Mouse (Mus musculus) kidney, adult 2 months (tissue): Measurements from ENCODE around the gene Dscam. TPM values are rescaled to one million over a fixed set of nuclear protein-coding genes. Genes with fewer than 3 reads are reported as not detected.

Source experiments
- DNase-seq: peaks from one replicate; pipeline ENCODE4 v3.0.0; 2021
- H3K27ac ChIP-seq: fragments of 200-500 bp; 2 replicates; pipeline ENCODE4 v1.5.1; 2012; ENCODE audit warnings: low read depth, low read length, control low read depth, inconsistent platforms; ENCODE audit not compliant: insufficient read depth
- H3K27me3 ChIP-seq: fragments of 200-500 bp; replicated peaks from 2 replicates; pipeline ENCODE4 v1.6.1; 2012; ENCODE audit warnings: mild to moderate bottlenecking, moderate library complexity, low read length, inconsistent platforms; ENCODE audit not compliant: control insufficient read depth, insufficient read depth
- H3K36me3 ChIP-seq: fragments of 200-500 bp; 2 replicates; pipeline ENCODE4 v1.6.1; 2012; ENCODE audit warnings: mild to moderate bottlenecking, moderate library complexity, low read length, inconsistent platforms; ENCODE audit not compliant: control insufficient read depth, insufficient read depth
- H3K4me1 ChIP-seq: fragments of 200-500 bp; 2 replicates; pipeline ENCODE4 v1.6.1; 2011; ENCODE audit warnings: low read length; ENCODE audit not compliant: control insufficient read depth, insufficient read depth
- H3K4me3 ChIP-seq: fragments of 200-500 bp; 2 replicates; pipeline ENCODE4 v1.5.1; 2011; ENCODE audit warnings: mild to moderate bottlenecking, low read depth, low read length, control low read depth; ENCODE audit not compliant: insufficient read depth
- CTCF ChIP-seq: fragments of 200-500 bp; conservative IDR thresholded peaks from 2 replicates; pipeline ENCODE4 v1.5.1; 2011; ENCODE audit warnings: low read depth, mild to moderate bottlenecking, control low read depth, low read length, moderate library complexity, mixed read lengths; ENCODE audit not compliant: insufficient read depth, insufficient read length
- POLR2A ChIP-seq: fragments of 200-500 bp; IDR thresholded peaks from one replicate; pipeline ENCODE4 v1.6.1; 2011; ENCODE audit warnings: low read depth, low read length, control low read depth
- WGBS: fragments of 180-500 bp; shearing (Covaris S2); methylation state at CpG from one replicate; pipeline ENCODE4 v1.1.7; 2018; 5-methylcytosine and 5-hydroxymethylcytosine counted together
- polyA plus RNA-seq: library from polyadenylated mRNA; depleted of rRNA; stranded (reverse); fragments of >200 nt; gene quantifications from 2 replicates; pipeline ENCODE4 v1.2.3, GENCODE M21; 2012

The Dscam gene
- polyA plus RNA-seq, 1 experiment, result 0.06 TPM

DNA sequence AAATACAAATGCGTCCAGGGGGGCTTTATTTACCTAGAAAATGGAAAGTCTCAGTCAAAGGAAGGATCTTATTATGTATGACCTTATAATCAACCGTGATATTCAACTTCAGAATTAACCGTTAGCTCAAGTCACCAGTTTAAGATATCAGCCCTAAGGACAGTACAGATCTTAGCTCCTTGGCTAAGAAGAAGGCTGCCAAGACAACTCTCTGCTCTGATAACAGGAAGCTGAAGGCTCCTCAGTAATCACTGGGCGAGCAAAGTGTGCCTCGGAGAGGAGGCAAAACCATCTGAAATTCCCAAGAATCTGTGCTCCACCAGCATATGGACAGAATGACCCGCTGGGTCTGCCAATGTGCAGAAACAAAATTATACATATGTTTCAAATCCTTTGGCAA lies 149.1 kb downstream of the Dscam start:
- TF ChIP-seq POLR2A (no peak), CTCF (no peak)
- no peak overlapping the region for H3K27ac ChIP-seq
- no peaks in the 10 kb centered on the region for H3K4me1 ChIP-seq
- 82% methylated on average over 6 of the region's 6 CpGs for WGBS
- no peak for DNase-seq
- H3K36me3 ChIP-seq, result no peaks in the 10 kb centered on the region
- no peak overlapping the region for H3K4me3 ChIP-seq
- no peaks in the 10 kb centered on the region; the same call in 1 of the 2 replicates for H3K27me3 ChIP-seq

DNA sequence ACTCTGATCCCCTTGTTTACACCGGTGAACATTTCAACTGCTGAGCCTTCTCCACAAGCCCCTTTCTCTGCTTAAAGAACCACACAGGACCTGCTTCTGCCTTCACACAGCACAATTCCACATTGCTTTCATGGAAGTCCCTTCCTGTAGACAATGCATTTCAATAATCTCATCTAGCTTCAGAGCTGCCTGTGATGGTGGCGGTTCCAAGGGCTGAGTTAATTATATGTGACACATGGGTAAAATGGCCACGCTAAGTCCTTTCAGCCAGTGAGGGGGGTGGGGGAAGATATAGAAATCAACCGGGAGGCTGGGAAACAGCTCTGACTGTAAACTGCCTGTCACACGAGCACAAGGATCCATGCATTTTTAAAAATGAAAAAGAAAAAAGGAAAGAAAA lies 152.2 kb downstream of the Dscam start:
- TF ChIP-seq CTCF, result no peak
- no peak for TF ChIP-seq POLR2A
- 59% methylated on average over 5 of the region's 5 CpGs for WGBS
- DNase-seq, result no peak
- Histone ChIP-seq H3K27me3 (no peaks in the 10 kb centered on the region; the same call in 1 of the 2 replicates), H3K27ac (no peak overlapping the region), H3K4me1 (no peaks in the 10 kb centered on the region), H3K36me3 (no peaks in the 10 kb centered on the region), H3K4me3 (no peak overlapping the region)

DNA sequence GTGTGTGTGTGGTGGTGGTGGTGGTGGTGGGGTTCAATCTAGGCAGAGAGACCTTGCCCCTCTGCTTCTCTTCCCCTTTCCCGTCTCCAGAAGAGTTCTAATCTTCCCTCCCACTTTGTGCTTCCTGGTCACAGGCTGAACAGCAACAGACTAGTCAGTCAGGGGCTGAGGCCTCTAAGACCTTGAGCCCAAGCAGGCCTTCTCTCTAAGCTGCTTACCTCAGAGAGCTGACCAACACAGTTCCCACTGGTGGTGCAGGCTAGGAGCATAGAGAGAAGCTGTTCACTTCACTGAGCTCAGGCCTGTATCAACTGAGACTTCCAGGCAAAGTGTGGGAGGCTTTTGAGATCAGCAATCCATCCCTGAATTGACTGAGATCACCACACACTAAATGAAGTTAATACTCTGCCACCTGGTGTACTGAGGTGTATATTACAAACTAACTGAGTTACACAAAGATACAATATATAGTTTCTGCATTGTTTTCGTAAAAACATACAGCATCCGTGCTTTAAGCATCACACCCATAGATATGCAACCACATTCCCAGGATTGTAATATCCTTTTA lies 153.3 kb downstream of the Dscam start:
- H3K36me3 ChIP-seq, result no peaks in the 10 kb centered on the region
- H3K27ac ChIP-seq, result no peak overlapping the region
- DNase-seq, result no peak
- no peak overlapping the region for H3K4me3 ChIP-seq
- H3K27me3 ChIP-seq, result no peaks in the 10 kb centered on the region
- TF ChIP-seq CTCF, result no peak
- no peak for TF ChIP-seq POLR2A
- WGBS, result 89% methylated on average over 3 of the region's 3 CpGs
- H3K4me1 ChIP-seq, result no peaks in the 10 kb centered on the region

DNA sequence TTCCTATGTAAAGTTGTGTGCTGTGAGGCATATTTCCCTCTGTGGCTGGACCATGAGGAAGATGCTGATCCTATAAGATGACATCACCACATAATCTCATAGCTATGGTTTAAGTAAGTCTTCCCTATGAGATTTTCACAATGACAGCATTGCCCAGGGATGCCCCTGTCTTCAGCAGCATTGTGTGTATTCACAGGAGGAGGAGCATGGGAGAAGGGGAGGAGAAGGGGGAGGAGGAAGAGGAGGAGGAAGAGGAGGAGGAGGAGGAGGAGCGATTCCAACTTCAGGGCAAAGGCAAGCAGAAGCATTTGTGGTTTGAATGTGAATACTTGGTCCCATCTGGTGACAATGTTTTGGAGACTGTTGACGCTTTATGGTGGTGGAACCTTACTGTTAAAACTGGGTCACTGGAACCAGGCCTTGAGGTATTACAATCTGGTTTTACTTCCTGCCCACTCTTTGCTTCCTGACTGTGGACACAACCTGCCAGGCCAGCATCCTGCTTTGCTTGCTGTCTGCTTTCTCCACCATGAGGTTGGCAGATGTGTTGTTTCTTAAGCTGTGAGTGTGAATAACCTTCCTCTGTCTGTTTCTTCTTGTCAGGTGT lies 154.2 kb downstream of the Dscam start:
- TF ChIP-seq POLR2A, result no peak
- TF ChIP-seq CTCF, result no peak
- DNase-seq, result no peak
- Histone ChIP-seq H3K27me3 (no peaks in the 10 kb centered on the region), H3K36me3 (no peaks in the 10 kb centered on the region), H3K4me3 (no peak overlapping the region), H3K27ac (no peak overlapping the region), H3K4me1 (no peaks in the 10 kb centered on the region)
- WGBS, result 82% methylated on average over 2 of the region's 2 CpGs

DNA sequence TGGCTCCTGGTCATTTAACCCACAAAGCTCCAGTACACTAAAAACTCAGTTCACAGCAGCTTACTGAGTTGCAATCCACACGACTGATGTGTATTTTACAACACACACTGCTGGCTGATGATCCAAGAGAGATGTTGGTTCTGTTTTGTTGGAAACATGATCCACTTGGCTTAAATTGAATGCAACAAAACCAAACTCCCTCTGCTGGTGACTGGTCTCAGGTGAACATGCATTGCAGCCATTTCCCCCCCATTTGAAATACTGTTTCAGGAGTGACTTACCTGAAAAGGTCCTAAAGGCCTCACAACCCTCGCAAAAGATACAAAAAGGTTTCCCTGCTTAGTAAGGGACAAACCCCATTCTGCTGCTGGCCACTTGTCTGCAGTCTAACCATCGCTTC lies 156.2 kb downstream of the Dscam start:
- WGBS, result 64% methylated on average over 3 of the region's 3 CpGs
- Histone ChIP-seq H3K4me1 (no peaks in the 10 kb centered on the region), H3K27me3 (no peaks in the 10 kb centered on the region), H3K36me3 (no peaks in the 10 kb centered on the region), H3K4me3 (no peak overlapping the region), H3K27ac (no peak overlapping the region)
- peak; percentile 3 for DNase-seq
- TF ChIP-seq CTCF, result no peak
- no peak for TF ChIP-seq POLR2A

DNA sequence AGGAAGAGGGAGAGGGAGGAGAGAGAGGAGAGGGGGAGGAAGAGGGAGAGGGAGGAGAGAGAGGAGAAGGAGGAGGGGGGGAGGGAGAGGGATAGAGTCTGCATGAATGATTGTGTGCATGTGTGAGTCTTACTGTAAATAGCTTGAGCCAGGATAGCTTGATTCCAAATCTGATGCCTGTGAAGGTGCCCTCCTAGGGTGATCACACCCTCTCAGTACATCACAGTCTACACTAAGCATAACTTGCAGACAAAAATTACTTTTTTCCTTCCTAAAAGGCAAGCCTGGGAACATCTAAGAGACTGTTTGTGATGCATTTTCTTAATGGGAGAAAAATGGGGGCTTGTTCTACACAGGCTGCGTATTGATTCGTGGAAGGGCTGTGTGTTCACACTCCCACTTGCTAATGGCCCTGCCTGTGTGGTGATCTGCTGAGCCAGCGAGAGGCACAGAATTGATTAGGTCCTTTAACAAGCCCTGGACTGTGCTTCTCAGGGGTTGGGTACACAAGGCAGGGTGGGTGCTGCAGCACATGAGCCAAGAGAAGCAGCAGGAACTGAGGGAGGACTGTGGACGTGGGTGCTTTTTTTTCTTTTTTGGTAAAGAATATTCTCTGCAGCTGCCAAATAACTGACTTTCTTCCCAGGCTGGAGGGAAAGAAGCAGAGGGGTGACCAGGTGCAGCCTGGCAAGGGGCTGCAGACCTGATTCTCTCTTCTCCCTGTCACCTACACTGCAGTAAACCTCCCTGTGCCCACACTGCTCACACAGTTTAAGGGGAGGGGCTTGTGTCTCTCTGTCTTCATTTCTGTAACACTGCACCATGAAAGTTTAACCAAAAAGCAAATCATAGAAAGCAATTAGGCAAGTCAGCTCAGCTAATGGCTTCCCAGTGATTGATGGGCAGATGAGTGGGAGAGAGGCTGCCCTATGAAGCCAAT lies 161.2 kb downstream of the Dscam start:
- Histone ChIP-seq H3K4me1 (no peaks in the 10 kb centered on the region), H3K27me3 (no peaks in the 10 kb centered on the region), H3K36me3 (no peaks in the 10 kb centered on the region), H3K27ac (no peak overlapping the region), H3K4me3 (no peak overlapping the region)
- TF ChIP-seq POLR2A (no peak), CTCF (no peak)
- whole genome bisulfite sequencing, result 59% methylated on average over 4 of the region's 4 CpGs
- no peak for DNase-seq
